ENCODE assay signal across 27 mouse cellular contexts in genomic region chr15:101171272-101171671, GRCm38 (mm10). TPM values are rescaled to one million over a fixed set of nuclear protein-coding genes. Genes with fewer than 3 reads are reported as not detected.
DNase-seq lines count a peak whose midpoint lies in the region; ATAC-seq and TF ChIP-seq lines count a peak whose summit lies in the region.
"Had no signal": no experiment of that assay in that cellular context is flagged by ENCODE, and none has a peak within 500 bp of the region (broad histone marks: within the 10 kb centered on the region; RNA-seq: fewer than 3 reads in every experiment).

No protein-coding gene starts in this region.

- no peak for ATAC-seq in embryonic facial prominence, embryonic 15.5 days (ENCODE audit: insufficient number of reproducible peaks, low FRiP score, low TSS enrichment, low read depth)
- no peak for ATAC-seq in stomach, embryonic 15.5 days (ENCODE audit: insufficient read depth, low FRiP score, low read depth)
- ATAC-seq in stomach, postnatal 0 days (ENCODE audit: low FRiP score, low TSS enrichment): no peak
- no peak for ATAC-seq in lung, postnatal 0 days
- ATAC-seq: CD4-positive, CD25-positive, alpha-beta regulatory T cell, adult 4 months; forebrain, embryonic 14.5 days; forebrain, embryonic 16.5 days had no signal

- H3K9me3 ChIP-seq in embryonic facial prominence, embryonic 15.5 days (replicated peaks): no peaks in the 10 kb centered on the region
- no peaks in the 10 kb centered on the region for H3K9me3 ChIP-seq in embryonic facial prominence, embryonic 10.5 days
- no peaks in the 10 kb centered on the region for H3K9me3 ChIP-seq in stomach, embryonic 15.5 days
- H3K9me3 ChIP-seq in stomach, postnatal 0 days (ENCODE audit: control insufficient read depth, low read length): no peaks in the 10 kb centered on the region
- no peaks in the 10 kb centered on the region for H3K9me3 ChIP-seq in MEL (replicated peaks; ENCODE audit: insufficient read depth, low read length)
- H3K9me3 ChIP-seq in lung, postnatal 0 days (ENCODE audit: low read length): no peaks in the 10 kb centered on the region
- H3K9me3 ChIP-seq: embryonic facial prominence, embryonic 12.5 days; forebrain, embryonic 10.5 days; forebrain, embryonic 12.5 days had no signal

- 67% methylated on average over 4 of the region's 4 CpGs for WGBS in embryonic facial prominence, embryonic 15.5 days
- WGBS in embryonic facial prominence, embryonic 10.5 days: 82% methylated on average over 4 of the region's 4 CpGs
- 74% methylated on average over 4 of the region's 4 CpGs for WGBS in stomach, embryonic 15.5 days
- 72% methylated on average over 4 of the region's 4 CpGs for WGBS in stomach, postnatal 0 days
- 64% methylated on average over 4 of the region's 4 CpGs for WGBS in lung, postnatal 0 days

- no peak for DNase-seq in embryonic facial prominence, embryonic 10.5 days (ENCODE audit: low spot score)
- DNase-seq in stomach, postnatal 0 days (ENCODE audit: low spot score): no peak
- DNase-seq in MEL (ENCODE audit: low read depth, low spot score): no peak
- no peak for DNase-seq in layer of hippocampus, adult 11-12 months (ENCODE audit: low spot score)
- DNase-seq in lung, postnatal 0 days (ENCODE audit: low spot score): no peak
- DNase-seq: adrenal gland, adult 2 months; adrenal gland, postnatal 10 days; adrenal gland, postnatal 25 days; B cell, adult 2 months; cerebellum, adult 11 months; cerebellum, adult 18-20 months; cerebellum, postnatal 14 days; cerebellum, postnatal 36 days; embryo, embryonic 11 days had no signal

- TF ChIP-seq CTCF in stomach, postnatal 0 days (IDR thresholded peaks at IDR 0.05; ENCODE audit: low read depth): no peak
- TF ChIP-seq CTCF in MEL (IDR thresholded peaks at IDR 0.05 in 2 of 3, conservative IDR thresholded peaks at IDR 0.05 in 1 of 3; ENCODE audit: control insufficient read depth in 1 of 3, insufficient read depth in 1 of 3, low read depth in 2 of 3, low read length in 3 of 3, poor library complexity in 1 of 3, severe bottlenecking in 1 of 3): no peak
- no peak for TF ChIP-seq CTCF in lung, postnatal 0 days (IDR thresholded peaks at IDR 0.05)

- no peak for TF ChIP-seq RAD21 in MEL (IDR thresholded peaks at IDR 0.05; ENCODE audit: low read depth, low read length)

- H3K79me2 ChIP-seq in MEL (ENCODE audit: control insufficient read depth, insufficient read depth, low read length, poor library complexity): peaks cover 23% of the 10 kb centered on the region

- no peak for TF ChIP-seq EP300 in stomach, postnatal 0 days (optimal IDR thresholded peaks at IDR 0.05)
- no peak for TF ChIP-seq EP300 in MEL (IDR thresholded peaks at IDR 0.05; ENCODE audit: low read depth in 1 of 2, low read length in 2 of 2)
- no peak for TF ChIP-seq EP300 in lung, postnatal 0 days (IDR thresholded peaks at IDR 0.05)

- H3K4me1 ChIP-seq in embryonic facial prominence, embryonic 15.5 days: peaks cover 19% of the 10 kb centered on the region; the same call in 1 of the 2 replicates
- H3K4me1 ChIP-seq in embryonic facial prominence, embryonic 10.5 days: peaks cover 20% of the 10 kb centered on the region
- peaks cover 16% of the 10 kb centered on the region for H3K4me1 ChIP-seq in stomach, embryonic 15.5 days
- no peaks in the 10 kb centered on the region for H3K4me1 ChIP-seq in stomach, postnatal 0 days (replicated peaks; ENCODE audit: control insufficient read depth, insufficient read depth)
- peaks cover 43 to 53% of the 10 kb centered on the region in 2 experiments for H3K4me1 ChIP-seq in MEL (ENCODE audit: control insufficient read depth in 1 of 2, insufficient read depth in 2 of 2, low read length in 2 of 2)
- peaks cover 10% of the 10 kb centered on the region; the same call in 1 of the 2 replicates for H3K4me1 ChIP-seq in lung, postnatal 0 days (ENCODE audit: insufficient read depth, low read depth, low read length)

- no peaks in the 10 kb centered on the region for H3K36me3 ChIP-seq in embryonic facial prominence, embryonic 15.5 days
- no peaks in the 10 kb centered on the region for H3K36me3 ChIP-seq in embryonic facial prominence, embryonic 10.5 days (replicated peaks)
- H3K36me3 ChIP-seq in stomach, embryonic 15.5 days: no peaks in the 10 kb centered on the region
- no peaks in the 10 kb centered on the region for H3K36me3 ChIP-seq in stomach, postnatal 0 days (ENCODE audit: control insufficient read depth, insufficient read depth, low read length)
- peaks cover 0 to 63% of the 10 kb centered on the region in 2 experiments; a peak in 2 of 4 replicates for H3K36me3 ChIP-seq in MEL (ENCODE audit: control insufficient read depth in 1 of 2, insufficient read depth in 2 of 2, low read length in 2 of 2)
- no peaks in the 10 kb centered on the region for H3K36me3 ChIP-seq in lung, postnatal 0 days (ENCODE audit: insufficient read depth, low read length)
- H3K36me3 ChIP-seq: embryonic facial prominence, embryonic 12.5 days; forebrain, embryonic 10.5 days; forebrain, embryonic 12.5 days; G1E had no signal

- H3K27me3 ChIP-seq in embryonic facial prominence, embryonic 15.5 days: no peaks in the 10 kb centered on the region
- peaks cover 17% of the 10 kb centered on the region for H3K27me3 ChIP-seq in embryonic facial prominence, embryonic 10.5 days (replicated peaks; ENCODE audit: low read depth, poor library complexity, severe bottlenecking)
- H3K27me3 ChIP-seq in stomach, embryonic 15.5 days (replicated peaks): no peaks in the 10 kb centered on the region
- no peaks in the 10 kb centered on the region for H3K27me3 ChIP-seq in stomach, postnatal 0 days (ENCODE audit: control insufficient read depth, insufficient read depth, low read length)
- no peaks in the 10 kb centered on the region for H3K27me3 ChIP-seq in MEL (ENCODE audit: control insufficient read depth in 1 of 2, insufficient read depth in 2 of 2, low read length in 2 of 2)
- no peaks in the 10 kb centered on the region for H3K27me3 ChIP-seq in lung, postnatal 0 days (replicated peaks; ENCODE audit: insufficient read depth, low read length)

- H3K27ac ChIP-seq in embryonic facial prominence, embryonic 15.5 days (replicated peaks): peak overlapping the region; percentile 23
- H3K27ac ChIP-seq in embryonic facial prominence, embryonic 10.5 days (replicated peaks): no peak overlapping the region
- peak overlapping the region; percentile 65; the same call in 1 of the 2 replicates for H3K27ac ChIP-seq in stomach, embryonic 15.5 days
- H3K27ac ChIP-seq in stomach, postnatal 0 days (replicated peaks): no peak overlapping the region
- peak overlapping the region; percentile 96 for H3K27ac ChIP-seq in MEL (ENCODE audit: control insufficient read depth, low read depth, low read length)
- H3K27ac ChIP-seq in lung, postnatal 0 days (ENCODE audit: low read length): no peak overlapping the region
- H3K27ac ChIP-seq: embryonic facial prominence, embryonic 12.5 days; forebrain, embryonic 10.5 days; forebrain, embryonic 12.5 days had no signal

- H3K4me3 ChIP-seq in embryonic facial prominence, embryonic 15.5 days (replicated peaks): no peak overlapping the region
- no peak overlapping the region for H3K4me3 ChIP-seq in embryonic facial prominence, embryonic 10.5 days
- H3K4me3 ChIP-seq in stomach, embryonic 15.5 days (replicated peaks): no peak overlapping the region
- H3K4me3 ChIP-seq in stomach, postnatal 0 days (ENCODE audit: low read depth, low read length): no peak overlapping the region
- peak overlapping the region in 1 of 2 experiments; percentile 15; a peak in 1 of 4 replicates for H3K4me3 ChIP-seq in MEL (ENCODE audit: control insufficient read depth in 1 of 2, insufficient read depth in 1 of 2, low read depth in 2 of 2, low read length in 2 of 2)
- H3K4me3 ChIP-seq in lung, postnatal 0 days (ENCODE audit: low read depth, low read length): no peak overlapping the region
- H3K4me3 ChIP-seq: embryonic facial prominence, embryonic 12.5 days; erythroblast, embryonic 14.5 days; forebrain, embryonic 10.5 days; forebrain, embryonic 12.5 days had no signal

- H3K4me2 ChIP-seq in embryonic facial prominence, embryonic 15.5 days (replicated peaks): no peak overlapping the region
- no peak overlapping the region for H3K4me2 ChIP-seq in stomach, embryonic 15.5 days
- no peak overlapping the region for H3K4me2 ChIP-seq in stomach, postnatal 0 days (replicated peaks; ENCODE audit: low read depth)
- no peak overlapping the region for H3K4me2 ChIP-seq in lung, postnatal 0 days (replicated peaks; ENCODE audit: low read depth, low read length)
- H3K4me2 ChIP-seq: embryonic facial prominence, embryonic 12.5 days; forebrain, embryonic 12.5 days had no signal

- no peak for TF ChIP-seq POLR2A in MEL (IDR thresholded peaks at IDR 0.05; ENCODE audit: control insufficient read depth in 1 of 2, insufficient read depth in 1 of 2, low read depth in 1 of 2, low read length in 2 of 2, poor library complexity in 1 of 2)

- H3K9ac ChIP-seq in embryonic facial prominence, embryonic 15.5 days: no peak overlapping the region
- no peak overlapping the region for H3K9ac ChIP-seq in stomach, embryonic 15.5 days
- no peak overlapping the region for H3K9ac ChIP-seq in stomach, postnatal 0 days (ENCODE audit: low read length)
- H3K9ac ChIP-seq in MEL (ENCODE audit: control insufficient read depth, low read depth, low read length, poor library complexity, severe bottlenecking): peak overlapping the region; percentile 52
- H3K9ac ChIP-seq in lung, postnatal 0 days (replicated peaks; ENCODE audit: low read depth): no peak overlapping the region
- H3K9ac ChIP-seq: embryonic facial prominence, embryonic 12.5 days; forebrain, embryonic 12.5 days had no signal

RNA-seq across cellular contexts. Expression of gene Acvr1b, which starts 2.6 kb away (rescaled TPM):
- 10.5 and 11.4 TPM in 2 replicates for polyA plus RNA-seq in embryonic facial prominence, embryonic 15.5 days (2015; fragmentation: Nextera tagmentation; extraction: Ambion mirVana)
- 5.5 and 6.2 TPM in 2 replicates for polyA plus RNA-seq in embryonic facial prominence, embryonic 10.5 days (2016; fragmentation: Nextera tagmentation; extraction: Ambion mirVana)
- 8.9 and 9.9 TPM in 2 replicates for polyA plus RNA-seq in stomach, embryonic 15.5 days (2015; fragmentation: Nextera tagmentation; extraction: Ambion mirVana)
- 6.9 and 8.1 TPM in 2 replicates for polyA plus RNA-seq in stomach, postnatal 0 days (2015; fragmentation: Nextera tagmentation; extraction: Ambion mirVana)
- 9.7 and 10.4 TPM in 2 replicates for total RNA-seq in MEL (2012; rRNA removed)
- polyA plus RNA-seq in MEL (2012; ENCODE audit: insufficient read depth in 1 of 2, insufficient read length in 2 of 2, low read depth in 1 of 2, low replicate concordance in 2 of 2, missing spikeins in 1 of 2): 10 to 100 TPM in 1 of 2 experiments, not detected in 1; 13.2 TPM
- polyA plus RNA-seq in lung, postnatal 0 days (2015; fragmentation: Nextera tagmentation; extraction: Ambion mirVana): 6.6 and 7.4 TPM in 2 replicates
- polyA plus RNA-seq: G1E had no signal

RNA-seq across cellular contexts. Expression of gene Acvrl1, which starts 43.0 kb away (rescaled TPM):
- polyA plus RNA-seq in embryonic facial prominence, embryonic 15.5 days (2015; fragmentation: Nextera tagmentation; extraction: Ambion mirVana): 17.5 and 19.6 TPM in 2 replicates
- polyA plus RNA-seq in embryonic facial prominence, embryonic 10.5 days (2016; fragmentation: Nextera tagmentation; extraction: Ambion mirVana): 10.3 and 10.6 TPM in 2 replicates
- polyA plus RNA-seq in stomach, embryonic 15.5 days (2015; fragmentation: Nextera tagmentation; extraction: Ambion mirVana): 27.0 and 28.4 TPM in 2 replicates
- 13.5 and 15.2 TPM in 2 replicates for polyA plus RNA-seq in stomach, postnatal 0 days (2015; fragmentation: Nextera tagmentation; extraction: Ambion mirVana)
- total RNA-seq in MEL (2012; rRNA removed): 0.08 TPM in 1 of 2 replicates, not detected in the other
- under 1 TPM in 1 of 2 experiments, not detected in 1; 0.18 TPM for polyA plus RNA-seq in MEL (2012; ENCODE audit: insufficient read depth in 1 of 2, insufficient read length in 2 of 2, low read depth in 1 of 2, low replicate concordance in 2 of 2, missing spikeins in 1 of 2)
- 159 and 168 TPM in 2 replicates for polyA plus RNA-seq in lung, postnatal 0 days (2015; fragmentation: Nextera tagmentation; extraction: Ambion mirVana)
- polyA plus RNA-seq: erythroblast, embryonic 14.5 days had no signal

RNA-seq across cellular contexts. Expression of gene Grasp, which starts 52.7 kb away (rescaled TPM):
- 11.4 and 15.1 TPM in 2 replicates for polyA plus RNA-seq in embryonic facial prominence, embryonic 15.5 days (2015; fragmentation: Nextera tagmentation; extraction: Ambion mirVana)
- polyA plus RNA-seq in embryonic facial prominence, embryonic 10.5 days (2016; fragmentation: Nextera tagmentation; extraction: Ambion mirVana): 5.3 and 6.7 TPM in 2 replicates
- polyA plus RNA-seq in stomach, embryonic 15.5 days (2015; fragmentation: Nextera tagmentation; extraction: Ambion mirVana): 6.0 and 7.3 TPM in 2 replicates
- 2.0 TPM in 2 replicates for polyA plus RNA-seq in stomach, postnatal 0 days (2015; fragmentation: Nextera tagmentation; extraction: Ambion mirVana)
- total RNA-seq in MEL (2012; rRNA removed): 3.7 and 4.1 TPM in 2 replicates
- polyA plus RNA-seq in MEL (2012; ENCODE audit: insufficient read depth in 1 of 2, insufficient read length in 2 of 2, low read depth in 1 of 2, low replicate concordance in 2 of 2, missing spikeins in 1 of 2): 1 to 10 TPM in 1 of 2 experiments, not detected in 1; 6.3 TPM
- polyA plus RNA-seq in lung, postnatal 0 days (2015; fragmentation: Nextera tagmentation; extraction: Ambion mirVana): 8.2 and 8.6 TPM in 2 replicates

RNA-seq across cellular contexts. Expression of gene Ankrd33, which starts 55.7 kb away (rescaled TPM):
- polyA plus RNA-seq in embryonic facial prominence, embryonic 15.5 days (2015; fragmentation: Nextera tagmentation; extraction: Ambion mirVana): not detected in 2 replicates
- 0.10 TPM in 1 of 2 replicates, not detected in the other for polyA plus RNA-seq in embryonic facial prominence, embryonic 10.5 days (2016; fragmentation: Nextera tagmentation; extraction: Ambion mirVana)
- polyA plus RNA-seq in stomach, embryonic 15.5 days (2015; fragmentation: Nextera tagmentation; extraction: Ambion mirVana): not detected in 2 replicates
- not detected in 2 replicates for polyA plus RNA-seq in stomach, postnatal 0 days (2015; fragmentation: Nextera tagmentation; extraction: Ambion mirVana)
- not detected in 2 replicates for total RNA-seq in MEL (2012; rRNA removed)
- not detected for polyA plus RNA-seq in MEL (2012; ENCODE audit: insufficient read depth in 1 of 2, insufficient read length in 2 of 2, low read depth in 1 of 2, low replicate concordance in 2 of 2, missing spikeins in 1 of 2)
- 0.13 TPM in 1 of 2 replicates, not detected in the other for polyA plus RNA-seq in lung, postnatal 0 days (2015; fragmentation: Nextera tagmentation; extraction: Ambion mirVana)
- total RNA-seq: common myeloid progenitor, adult 5-6 weeks; G1E had no signal
- polyA plus RNA-seq: brain, embryonic 14.5 days; CD4-positive, CD25-positive, alpha-beta regulatory T cell, adult 4 months; embryonic facial prominence, embryonic 12.5 days; embryonic facial prominence, embryonic 14.5 days; erythroblast, embryonic 14.5 days; forebrain, embryonic 10.5 days; forebrain, embryonic 12.5 days; forebrain, embryonic 14.5 days; forebrain, embryonic 16.5 days; G1E had no signal

Comparison
In these comparisons a context has a peak if more than half of its experiments do, and no peak if none do; other contexts are left out.
1. H3K27ac ChIP-seq: peak in embryonic facial prominence, embryonic 15.5 days (single experiment), stomach, embryonic 15.5 days (single experiment) and MEL (single experiment); none in embryonic facial prominence, embryonic 10.5 days (single experiment), stomach, postnatal 0 days (single experiment) and lung, postnatal 0 days (single experiment).